Mouse (Mus musculus): ENCODE measurements at regions not wholly inside any gene's neighbourhood (a gene's known extent, or its start where the extent isn't known, plus 50 kb on each side); places are given as distances from the start of the nearest gene placed in this dataset. TPM values are rescaled to one million over a fixed set of nuclear protein-coding genes. Genes with fewer than 3 reads are reported as not detected.

MicroRNAs encoded in the stretch of these regions (microRNA counts, 519-probe panel; counts per million panel counts)
- 2,374 counts per million, percentile 45 among the panel's probes with 10 or more counts for microRNA mmu-miR-467h+mmu-miR-669d+mmu-miR-669l

Small RNAs in the stretch of these regions (microRNA-seq; reads per million reads assigned to microRNA genes)
- gene Gm22243 (not detected), gene Gm25510 (not detected), gene Gm26303 (not detected), gene Mir467h (not detected)
